Mouse (Mus musculus): ENCODE measurements at regions not wholly inside any gene's neighbourhood (a gene's known extent, or its start where the extent isn't known, plus 50 kb on each side); places are given as distances from the start of the nearest gene placed in this dataset.

DNA sequence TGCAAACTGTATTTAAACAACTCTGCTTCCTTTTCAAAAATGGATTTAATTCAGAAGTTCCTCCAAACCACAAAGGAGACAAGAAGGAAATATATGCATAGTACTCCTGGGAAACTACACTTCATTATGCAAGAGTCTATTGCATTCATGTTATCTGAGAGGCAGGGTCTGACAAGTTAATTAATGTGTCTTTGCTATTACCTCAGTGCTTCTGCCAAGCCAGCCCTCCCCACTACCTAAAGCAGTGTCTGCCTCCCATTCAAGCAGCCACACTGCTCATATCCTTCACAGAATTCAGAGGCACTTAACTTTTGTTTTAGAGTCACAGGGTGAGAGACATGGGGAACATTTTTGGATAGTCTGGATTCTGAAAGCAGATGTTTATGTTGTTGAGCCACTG is 58.6 kb upstream of the C9orf72 start:
- Histone ChIP-seq H3K4me3 (ENCODE audit: insufficient read depth, low read depth, low read length) (no peak overlapping the region), H3K4me1 (ENCODE audit: control insufficient read depth, insufficient read depth, insufficient read length, low read length) (no peaks in the 10 kb centered on the region), H3K27ac (replicated peaks; ENCODE audit: low read depth, low read length) (no peak overlapping the region; the same call in 1 of the 2 replicates)
